Mouse (Mus musculus) right cerebral cortex, adult 2 months (tissue): ENCODE results near the gene Ypel4.

ENCODE experiments used
- DNase-seq, 2 experiments: peaks; one replicate each; pipeline ENCODE4 v3.0.0; 2021 to 2022; ENCODE audit warnings: low spot score in 2 of 2

Gene Ypel4

GRCm38 (mm10) chr2:84733579-84734300, at the start of gene Ypel4:
Ypel4 (plus strand) TSS chr2:84734058.
- DNase-seq: peak; percentile 75 to 82

GRCm38 (mm10) chr2:84688080-84688844, 45.6 kb upstream of the Ypel4 start:
- no peak for DNase-seq

- no peak for DNase-seq
Observed at GRCm38 (mm10) chr2:84690050-84690449, 43.8 kb upstream of the Ypel4 start.

- no peak for DNase-seq
Observed at GRCm38 (mm10) chr2:84695007-84695695, 38.7 kb upstream of the Ypel4 start.

GRCm38 (mm10) chr2:84703497-84703896, 30.4 kb upstream of the Ypel4 start:
- DNase-seq: no peak

- DNase-seq: no peak
Observed at GRCm38 (mm10) chr2:84704329-84704728, 29.5 kb upstream of the Ypel4 start.

GRCm38 (mm10) chr2:84705295-84705694, 28.6 kb upstream of the Ypel4 start:
- DNase-seq: no peak

- no peak for DNase-seq
Observed at GRCm38 (mm10) chr2:84707523-84707922, 26.3 kb upstream of the Ypel4 start.

GRCm38 (mm10) chr2:84711898-84712297, 22.0 kb upstream of the Ypel4 start:
- DNase-seq: no peak

- DNase-seq: peak; percentile 32 to 38
Observed at GRCm38 (mm10) chr2:84714422-84714810, 19.4 kb upstream of the Ypel4 start.

GRCm38 (mm10) chr2:84714811-84715561, 18.9 kb upstream of the Ypel4 start, which contains the start of gene Zdhhc5:
Zdhhc5 (minus strand) TSS chr2:84715180.
- peak; percentile 97 to 99 for DNase-seq

GRCm38 (mm10) chr2:84715562-84716361, 18.1 kb upstream of the Ypel4 start:
- DNase-seq: peak; percentile 62 to 82

- DNase-seq: no peak
Observed at GRCm38 (mm10) chr2:84716423-84717355, 17.2 kb upstream of the Ypel4 start.

- DNase-seq: no peak
Observed at GRCm38 (mm10) chr2:84717357-84717756, 16.5 kb upstream of the Ypel4 start.

- DNase-seq: no peak
Observed at GRCm38 (mm10) chr2:84720718-84721117, 13.1 kb upstream of the Ypel4 start.

GRCm38 (mm10) chr2:84721182-84721581, 12.7 kb upstream of the Ypel4 start:
- DNase-seq: no peak

- no peak for DNase-seq
Observed at GRCm38 (mm10) chr2:84723856-84724255, 10.0 kb upstream of the Ypel4 start.

- DNase-seq: no peak
Observed at GRCm38 (mm10) chr2:84725770-84726169, 8.1 kb upstream of the Ypel4 start.

- no peak for DNase-seq
Observed at GRCm38 (mm10) chr2:84726716-84727115, 7.1 kb upstream of the Ypel4 start.
